10 mouse cellular contexts compared by ENCODE assay signal in genomic region chr11:107983883-107984282, GRCm38 (mm10).
"Had no signal": no experiment of that assay in that cellular context is flagged by ENCODE, and none has a peak within 500 bp of the region (broad histone marks: within the 10 kb centered on the region; RNA-seq: fewer than 3 reads in every experiment).

No protein-coding gene starts in this region.

- DNase-seq: kidney, postnatal 25 days; layer of hippocampus, adult 9-11 months; liver, embryonic 13.5 days; lung, adult 2 months; lung, postnatal 14 days; lung, postnatal 4 days; midbrain, embryonic 14.5 days; thymus, adult 2 months; thymus, postnatal 14 days; thymus, postnatal 4 days had no signal
